Mouse (Mus musculus): Measurements from ENCODE around the gene Gm11096.

The Gm11096 gene

GRCm38 (mm10) chr17:81481843-81482490 lies 40.4 kb downstream of the Gm11096 start:
- no peak for DNase-seq

DNA sequence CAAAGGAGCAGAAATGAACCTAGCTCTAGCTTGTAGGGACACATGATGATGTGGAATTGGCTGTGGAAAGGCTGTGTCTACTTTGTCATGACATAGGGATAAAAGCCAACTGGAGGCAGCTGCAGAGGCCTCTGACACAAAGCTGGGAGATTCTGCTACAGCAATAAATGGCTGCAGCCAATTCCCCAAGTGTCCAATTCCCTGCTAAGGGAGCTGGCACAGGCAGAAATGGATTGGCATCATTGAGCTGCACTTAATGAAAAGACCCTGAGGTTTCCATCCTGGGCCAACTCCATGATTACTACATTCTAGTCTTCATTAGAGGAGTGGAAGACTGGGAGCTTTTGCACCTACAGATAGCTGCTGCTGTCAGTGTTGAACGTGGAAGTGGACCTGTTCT lies 44.8 kb downstream of the Gm11096 start:
- DNase-seq = no peak
